Mouse (Mus musculus): ENCODE results near the gene Nrxn3.

Nrxn3 gene

DNA sequence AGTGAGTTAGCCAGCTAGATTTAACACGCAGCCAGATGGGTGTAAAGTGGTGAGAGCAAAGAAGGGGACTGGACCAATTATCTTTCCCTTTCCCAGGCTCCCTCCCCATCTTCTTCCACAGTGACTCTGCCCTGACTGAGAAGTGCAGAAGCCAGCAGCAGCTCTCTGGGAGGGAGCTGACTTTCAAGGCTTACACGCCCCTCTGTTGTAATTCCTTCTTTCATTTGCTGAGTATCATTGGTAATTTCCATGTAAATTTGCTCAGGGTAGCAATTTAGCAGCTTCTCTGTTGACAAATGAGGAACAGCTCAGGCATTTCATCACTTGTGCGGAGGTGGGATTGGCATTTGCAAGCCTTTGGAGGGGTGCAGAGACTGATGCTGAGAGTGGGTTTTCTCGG, 976.8 kb downstream of the Nrxn3 start:
- no peak for DNase-seq (ENCODE audit: low read depth, low spot score)

DNA sequence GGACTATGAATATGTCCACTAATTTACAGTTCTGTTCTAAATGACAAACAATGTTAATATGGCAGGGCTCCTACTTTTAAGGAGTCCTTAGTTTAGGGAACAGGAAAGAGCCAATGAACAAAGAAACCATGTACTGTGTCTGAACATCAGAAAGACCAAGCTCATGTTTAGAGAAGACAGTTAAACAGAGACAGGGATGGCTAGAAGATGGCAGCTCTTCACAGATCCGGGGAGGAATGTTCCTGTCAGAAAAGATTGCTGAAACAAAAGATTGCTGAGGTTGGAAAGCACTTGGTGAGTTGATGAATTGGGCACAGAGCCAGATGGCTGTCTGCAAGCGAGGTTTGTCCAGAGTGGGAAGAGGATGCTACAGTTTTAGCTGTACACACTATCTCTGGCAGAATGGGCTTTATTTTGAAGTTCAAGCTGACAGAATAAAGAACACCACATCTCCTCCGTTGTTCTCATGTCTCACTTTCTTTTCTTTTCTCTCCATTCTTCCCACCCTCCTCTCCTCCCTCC, 978.3 kb downstream of the Nrxn3 start:
- DNase-seq (ENCODE audit: low read depth, low spot score), result no peak

DNA sequence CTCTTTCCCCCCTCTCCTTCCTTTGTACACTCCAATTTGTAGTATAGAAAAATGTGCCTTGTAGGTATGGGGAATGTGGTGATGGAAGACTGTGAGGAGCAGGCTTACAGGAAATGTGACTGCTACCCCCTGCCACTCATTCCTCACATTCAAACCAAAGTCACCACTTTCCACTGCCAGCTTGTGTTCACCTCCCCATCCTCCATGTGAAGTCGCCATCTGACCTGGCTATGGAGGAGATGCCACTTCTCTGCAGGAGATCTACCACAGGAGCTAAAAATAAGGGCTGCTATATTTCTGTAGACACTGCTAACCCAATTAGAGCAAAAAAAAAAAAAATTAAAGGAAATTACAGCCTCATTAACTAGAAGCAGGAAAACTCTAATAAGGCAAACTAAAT, 980.3 kb downstream of the Nrxn3 start:
- DNase-seq (ENCODE audit: low read depth, low spot score), result no peak

DNA sequence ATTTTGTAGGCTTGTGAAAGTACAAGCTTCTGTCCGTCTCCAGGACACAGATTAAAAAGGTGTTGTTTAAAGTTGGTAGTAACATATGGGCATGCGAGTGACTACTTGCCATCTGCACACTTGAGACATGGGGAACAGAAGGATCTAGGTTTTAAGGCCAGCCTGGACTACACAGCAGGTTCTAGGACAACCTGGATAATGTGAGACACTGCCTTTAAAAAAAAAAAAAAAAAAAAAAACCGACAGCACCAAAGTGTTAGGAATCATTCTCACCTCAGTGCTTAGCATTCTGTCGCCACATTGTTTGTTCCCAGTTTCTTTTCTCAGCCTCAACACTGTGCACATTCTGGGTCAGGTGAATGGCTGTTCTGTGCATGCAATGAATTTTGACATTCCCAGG, 985.2 kb downstream of the Nrxn3 start:
- DNase-seq (ENCODE audit: low read depth, low spot score), result no peak

DNA sequence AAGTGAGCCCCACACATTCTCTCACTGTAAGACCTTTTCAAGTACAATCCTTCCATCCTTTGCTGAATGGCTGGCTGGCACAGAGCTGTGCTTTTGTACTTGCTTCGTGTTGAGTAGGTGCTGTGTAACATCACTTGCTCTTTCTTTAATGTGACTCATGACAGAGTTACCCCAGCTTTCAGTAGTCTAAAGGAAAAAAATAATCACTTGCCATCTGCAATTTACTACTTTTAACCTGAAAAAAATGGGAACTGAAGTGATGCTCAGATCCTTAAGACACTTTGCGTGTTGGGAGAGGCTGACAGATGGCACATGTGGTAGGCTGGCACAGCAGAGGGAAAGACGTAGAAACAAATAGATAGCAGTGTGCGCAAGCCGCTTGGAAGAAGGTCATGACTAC, 987.8 kb downstream of the Nrxn3 start:
- DNase-seq (ENCODE audit: low read depth, low spot score), result no peak

DNA sequence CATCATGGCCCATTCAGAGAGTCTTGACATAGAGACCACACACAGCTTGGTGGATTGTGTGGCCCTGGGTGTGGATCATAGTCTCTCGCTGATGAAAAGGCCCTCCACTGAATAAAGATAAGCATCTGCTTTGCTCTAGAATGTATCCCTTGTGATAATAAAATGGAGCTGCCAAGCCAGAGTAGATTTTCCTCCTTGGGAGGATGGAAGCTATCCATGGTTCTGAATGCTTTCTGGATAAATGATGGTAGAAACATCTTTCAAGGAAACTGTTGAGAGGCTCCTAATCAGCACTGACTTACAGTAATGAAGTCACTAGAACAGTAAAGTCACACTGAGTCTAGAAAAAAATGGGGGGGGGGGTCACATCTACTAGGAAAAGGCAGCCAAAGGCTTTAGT, 989.1 kb downstream of the Nrxn3 start:
- no peak for DNase-seq (ENCODE audit: low read depth, low spot score)

DNA sequence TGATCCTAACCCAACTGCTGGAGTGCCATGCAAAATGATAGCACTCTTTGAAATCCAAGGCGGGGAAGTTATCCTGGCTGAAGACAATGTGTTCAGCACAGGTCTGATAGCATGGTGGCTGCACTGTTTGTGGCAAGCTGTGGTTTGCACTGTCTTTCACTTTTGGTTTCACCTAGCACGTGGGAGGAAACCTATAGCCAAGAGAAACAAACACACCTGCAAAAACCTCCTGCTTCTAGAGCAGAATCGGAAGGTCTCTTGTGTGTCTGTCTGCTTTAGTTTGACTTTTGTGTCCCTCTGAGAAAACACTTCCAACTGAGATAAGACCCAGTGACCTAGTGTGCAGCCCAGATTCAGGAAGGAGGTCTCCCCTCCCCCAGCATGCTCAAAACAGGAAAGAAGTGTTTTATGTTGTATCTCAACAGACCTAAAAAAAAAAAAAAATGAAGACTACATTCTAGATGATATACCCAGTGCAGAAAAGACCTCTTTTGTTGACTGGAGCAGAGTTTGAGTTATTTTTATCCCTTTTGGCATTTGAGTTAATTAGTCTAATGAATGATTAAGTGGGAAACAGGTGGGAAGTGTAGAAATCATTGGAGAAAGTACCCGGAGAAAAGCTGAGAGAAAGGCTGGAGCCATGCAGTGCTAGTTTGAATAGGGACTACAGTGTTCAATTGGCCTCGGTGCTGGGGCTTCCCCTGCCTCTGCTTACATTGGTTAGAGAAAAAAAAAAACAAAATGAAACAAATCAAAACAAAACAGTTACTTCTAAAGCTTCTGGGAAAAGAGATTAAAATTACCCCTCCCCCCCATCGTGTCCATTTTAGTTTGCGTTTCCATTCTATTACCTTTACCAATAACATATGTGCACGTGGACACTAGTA, 996.8 kb downstream of the Nrxn3 start:
- DNase-seq (ENCODE audit: low read depth, low spot score), result peak; percentile 86

DNA sequence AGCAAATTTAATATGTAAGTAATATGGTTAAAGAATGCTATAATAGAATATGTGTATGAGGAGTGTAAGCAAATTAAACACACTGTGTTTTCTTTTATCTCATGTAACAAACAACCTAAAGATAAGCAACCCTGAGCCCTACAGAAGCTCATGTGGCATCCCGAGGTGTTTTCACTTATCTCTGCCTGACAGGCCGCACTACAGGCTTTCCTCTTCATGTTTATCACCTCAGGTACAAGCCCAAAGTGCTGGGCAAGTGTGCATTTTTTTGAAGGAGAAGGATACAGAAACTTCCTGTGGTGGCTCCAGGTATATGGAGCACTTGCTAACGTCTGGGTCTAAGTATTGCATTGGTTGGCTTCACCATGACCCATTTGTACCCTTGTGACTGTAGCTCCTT, 998.3 kb downstream of the Nrxn3 start:
- DNase-seq (ENCODE audit: low read depth, low spot score), result no peak

DNA sequence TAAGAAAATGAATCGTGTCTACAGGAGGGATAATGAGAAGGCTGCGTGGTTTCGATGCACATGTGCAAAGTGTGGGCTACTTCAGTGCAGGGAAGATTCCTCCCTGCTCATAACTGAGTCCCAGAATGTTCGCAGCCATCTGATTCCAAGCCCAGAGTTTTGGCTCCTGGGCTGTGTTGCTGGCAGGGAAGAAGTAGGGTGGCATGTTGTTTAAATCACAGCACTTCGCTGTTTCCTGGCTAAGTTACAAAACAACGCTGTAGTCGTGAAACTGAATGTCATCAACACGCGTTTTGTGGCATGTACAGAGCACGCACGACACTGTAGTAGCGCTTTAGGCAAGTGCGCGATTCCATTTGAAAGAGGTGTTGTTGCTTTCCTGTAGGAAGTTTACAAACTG, 999.8 kb downstream of the Nrxn3 start:
- DNase-seq (ENCODE audit: low read depth, low spot score), result no peak

DNA sequence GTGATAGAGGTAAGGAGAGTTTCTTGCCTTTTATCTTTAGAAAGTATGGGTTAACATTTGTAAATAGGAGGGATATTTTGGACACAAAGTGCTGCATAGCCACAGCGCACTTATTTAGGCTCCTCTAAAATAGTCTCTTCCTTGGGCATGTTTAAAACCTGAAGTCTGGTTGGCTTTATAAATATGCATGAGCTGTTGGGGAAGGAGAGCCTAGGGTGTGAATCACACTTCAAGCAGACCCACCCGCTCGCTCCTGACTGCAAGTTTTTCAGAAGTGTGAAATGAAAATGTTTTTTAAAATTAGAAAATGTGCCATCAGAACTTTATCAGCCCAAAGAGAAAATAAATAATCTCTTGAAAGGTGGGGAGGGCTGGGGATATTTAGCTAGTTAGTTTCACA, 1001.4 kb downstream of the Nrxn3 start:
- DNase-seq (ENCODE audit: low read depth, low spot score), result no peak

DNA sequence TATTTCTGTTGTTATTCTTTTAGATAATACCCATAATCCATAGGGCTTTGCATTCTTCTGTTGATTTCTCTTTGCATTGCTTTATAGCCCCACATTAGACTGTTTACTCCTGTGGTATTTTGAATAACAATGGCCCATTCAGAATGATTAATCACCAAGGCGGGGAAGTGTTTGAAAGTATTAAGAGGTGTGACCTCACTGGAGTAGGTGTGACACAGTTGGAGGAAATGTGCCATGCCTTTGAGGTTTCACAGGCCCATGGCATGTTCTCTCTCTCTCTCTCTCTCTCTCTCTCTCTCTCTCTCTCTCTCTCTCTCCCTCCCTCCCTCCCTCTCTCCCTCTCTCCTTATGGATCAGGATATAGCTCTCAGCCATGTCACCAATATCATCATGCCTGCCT, 1019.6 kb downstream of the Nrxn3 start:
- no peak for DNase-seq (ENCODE audit: low read depth, low spot score)

DNA sequence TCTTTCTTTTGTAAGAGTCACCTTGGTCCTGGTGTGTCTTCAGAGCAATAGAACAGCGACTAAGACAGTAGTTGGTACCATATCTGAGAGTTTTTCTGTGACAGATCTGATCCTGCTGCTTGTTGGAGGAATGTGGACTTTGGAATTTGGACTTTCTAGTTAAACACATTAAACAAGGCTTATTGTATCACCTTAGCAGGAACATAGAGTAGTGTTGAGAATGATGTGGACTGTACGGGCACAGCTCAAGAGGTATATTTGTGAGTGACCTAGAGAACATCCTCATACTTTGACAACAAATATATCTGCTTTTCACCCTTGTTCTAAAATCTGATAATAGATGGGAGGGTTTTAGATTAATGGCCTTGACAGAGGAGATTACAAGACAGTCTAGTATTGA, 1020.1 kb downstream of the Nrxn3 start:
- DNase-seq (ENCODE audit: low read depth, low spot score), result no peak

DNA sequence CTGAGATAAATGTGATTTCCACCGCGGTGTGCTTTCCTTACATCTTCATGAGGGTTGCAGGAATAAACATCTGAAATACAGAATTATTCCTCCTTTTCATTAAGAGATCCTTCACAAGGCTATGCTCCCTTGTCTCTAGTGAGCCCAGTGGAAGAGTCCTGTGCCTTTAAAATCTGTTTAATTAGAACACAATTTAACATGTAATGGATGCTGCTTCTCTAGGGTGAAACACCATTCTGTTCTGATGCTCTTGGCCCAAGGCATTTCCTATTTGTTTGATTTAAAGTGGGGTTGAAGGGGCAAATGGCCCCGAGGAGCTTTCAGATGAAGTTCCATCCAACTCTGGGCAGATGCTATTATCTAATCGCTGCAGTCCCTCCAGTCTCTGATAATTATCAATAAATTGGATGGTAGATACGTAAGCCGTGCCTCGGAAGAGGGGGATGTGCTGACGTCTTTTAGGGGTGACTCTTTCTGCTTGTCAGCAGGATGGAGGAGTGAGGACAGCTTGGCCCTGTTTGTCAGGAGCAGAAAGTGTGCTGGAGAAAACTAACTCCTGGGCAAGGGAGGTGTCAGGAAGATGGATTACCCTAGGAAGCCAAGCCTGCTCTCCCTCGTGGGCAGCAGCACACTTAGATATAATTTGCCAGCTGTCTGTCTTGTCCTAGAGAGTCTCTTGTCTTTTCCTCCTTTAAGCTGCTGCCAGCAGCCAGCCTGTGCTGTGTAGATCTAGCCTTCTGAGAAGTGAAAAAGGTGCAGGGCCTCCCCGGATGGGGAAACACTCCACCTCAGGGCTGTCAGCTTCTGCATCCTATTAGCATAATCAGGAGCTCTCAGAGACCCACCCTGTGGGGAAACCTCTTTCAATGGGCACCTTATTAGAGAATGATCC, 1041.8 kb downstream of the Nrxn3 start:
- no peak for DNase-seq (ENCODE audit: low read depth, low spot score)

DNA sequence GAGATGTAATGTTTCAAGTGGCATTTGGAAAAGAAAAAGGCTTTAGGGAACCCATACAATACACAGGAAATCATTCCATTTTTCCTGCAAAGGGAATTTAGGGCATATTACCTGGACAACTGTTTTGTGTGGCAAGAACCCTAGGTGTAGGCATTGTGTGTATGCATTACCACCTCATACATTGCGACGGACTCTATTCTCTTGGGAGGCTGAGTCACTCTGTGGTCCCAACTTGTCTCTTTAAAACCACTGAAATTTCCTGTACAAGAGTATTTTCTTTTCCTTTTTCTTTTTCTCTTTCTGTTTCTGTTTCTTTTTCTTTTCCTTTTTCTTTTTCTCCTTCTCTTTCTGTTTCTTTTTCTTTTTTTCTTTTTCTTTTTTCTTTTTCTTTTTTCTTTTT, 1042.5 kb downstream of the Nrxn3 start:
- no peak for DNase-seq (ENCODE audit: low read depth, low spot score)

DNA sequence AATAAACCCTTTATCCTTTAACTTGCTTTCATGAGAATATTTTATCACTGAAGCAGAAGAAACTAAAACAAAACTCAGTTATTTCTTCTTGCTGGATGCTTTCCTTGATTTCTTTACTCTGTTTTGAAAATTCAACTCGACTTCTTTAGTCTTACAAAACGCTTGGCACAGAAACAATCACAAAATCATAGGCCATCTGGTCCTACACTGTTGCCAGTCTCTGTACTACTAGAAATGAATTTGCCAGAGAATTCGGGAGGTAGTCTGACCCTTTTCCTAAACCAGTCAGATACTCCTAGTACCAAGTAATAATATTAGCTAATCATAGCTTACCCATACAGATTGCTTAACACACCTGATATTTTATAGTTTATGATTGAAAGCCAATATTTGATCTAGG, 1066.1 kb downstream of the Nrxn3 start:
- DNase-seq (ENCODE audit: low read depth, low spot score), result no peak

DNA sequence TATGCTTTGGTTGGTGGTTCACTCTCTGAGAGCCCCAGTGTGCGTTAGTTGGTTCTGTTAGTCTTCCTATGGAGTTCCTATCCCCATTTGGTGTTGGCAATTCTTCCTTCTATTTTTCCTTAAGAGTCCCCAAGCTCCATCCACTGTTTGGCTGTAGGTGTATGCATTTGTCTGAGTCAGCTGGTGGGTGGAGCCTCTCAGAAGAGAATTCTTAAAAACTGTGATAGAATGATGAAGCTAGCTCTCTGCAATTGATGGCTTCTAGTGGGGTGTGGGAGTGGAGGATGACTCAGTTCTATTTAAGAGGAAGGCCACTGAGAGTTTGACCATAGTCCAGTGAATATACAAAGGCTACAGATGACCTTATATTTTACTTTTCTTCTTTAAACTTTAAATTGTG, 1067.3 kb downstream of the Nrxn3 start:
- DNase-seq (ENCODE audit: low read depth, low spot score), result no peak

DNA sequence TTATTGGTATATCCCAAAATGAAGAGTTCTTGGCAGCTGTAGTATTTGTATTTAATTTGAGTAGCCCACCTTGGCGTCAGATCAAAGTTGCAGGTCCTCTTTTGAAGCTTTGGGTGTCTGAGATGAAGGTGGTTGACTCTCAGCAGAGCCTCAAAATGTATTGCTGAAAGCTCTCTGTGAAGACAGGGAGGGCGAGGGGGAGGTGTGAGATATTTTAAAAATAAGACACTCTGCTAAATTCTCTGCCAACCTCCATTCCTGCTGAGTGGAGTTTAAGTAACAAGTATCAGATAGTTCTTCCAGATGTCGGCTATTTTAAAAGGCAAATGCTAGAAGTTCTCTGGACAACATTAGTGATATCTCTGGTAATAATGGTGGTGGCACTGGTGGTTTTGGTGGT, 1069.2 kb downstream of the Nrxn3 start:
- no peak for DNase-seq (ENCODE audit: low read depth, low spot score)

DNA sequence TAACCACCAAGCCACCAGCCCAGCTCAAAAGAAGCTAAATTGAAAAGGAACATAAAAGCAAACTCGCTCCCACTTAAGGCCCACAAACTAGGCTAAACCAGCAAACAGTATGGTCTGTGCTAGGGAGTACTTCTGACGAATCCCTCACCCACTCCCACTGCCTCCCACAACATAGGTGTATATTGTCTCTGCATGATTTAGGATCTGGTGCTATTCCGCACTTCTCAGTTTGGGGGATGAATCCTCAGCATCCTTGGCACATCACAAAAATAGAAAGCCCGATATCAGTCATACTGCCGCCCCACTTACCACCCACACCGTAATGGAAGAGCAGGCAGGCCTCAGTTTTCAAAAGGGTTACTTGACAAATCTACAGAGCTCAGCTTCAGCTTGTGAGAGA, 1072.1 kb downstream of the Nrxn3 start:
- no peak for DNase-seq (ENCODE audit: low read depth, low spot score)

DNA sequence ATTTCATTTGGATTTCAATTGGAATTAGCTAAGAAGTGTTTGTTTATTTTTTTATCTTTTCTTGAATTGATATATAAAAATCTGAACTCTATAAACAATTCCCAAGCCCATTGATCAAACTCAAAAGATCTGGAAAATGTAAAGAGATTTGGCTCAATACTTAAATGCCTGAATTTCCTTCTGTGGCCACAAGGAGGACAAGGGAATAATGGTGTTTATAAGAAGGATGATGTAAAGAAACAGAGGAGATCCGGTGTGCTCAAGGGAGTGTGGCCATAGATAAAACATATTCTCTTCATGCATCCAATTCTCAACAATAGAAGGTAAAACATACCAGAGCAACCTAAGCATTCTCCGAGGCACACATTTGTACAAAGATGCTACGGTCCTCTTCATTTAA, 1085.5 kb downstream of the Nrxn3 start:
- DNase-seq (ENCODE audit: low read depth, low spot score), result no peak

DNA sequence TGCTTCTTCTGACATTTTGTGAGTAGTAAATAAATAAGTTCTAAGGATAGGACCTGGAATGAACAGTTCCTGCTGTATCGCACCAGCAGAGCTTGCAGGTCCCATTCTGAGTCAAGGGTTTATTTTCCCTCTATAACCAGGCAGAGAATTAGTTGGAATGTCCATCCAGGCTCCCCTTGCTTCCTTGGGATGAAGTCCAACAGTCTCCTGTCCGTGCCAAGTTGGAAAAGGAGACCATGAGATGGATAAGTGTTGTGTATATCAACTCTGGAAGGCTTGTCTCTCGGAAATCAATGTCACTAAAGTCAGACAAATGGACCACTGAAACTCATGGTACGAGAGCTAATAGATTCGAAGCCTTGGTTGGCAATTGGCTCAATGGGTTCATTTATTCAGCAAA, 1087.5 kb downstream of the Nrxn3 start:
- DNase-seq (ENCODE audit: low read depth, low spot score), result no peak

DNA sequence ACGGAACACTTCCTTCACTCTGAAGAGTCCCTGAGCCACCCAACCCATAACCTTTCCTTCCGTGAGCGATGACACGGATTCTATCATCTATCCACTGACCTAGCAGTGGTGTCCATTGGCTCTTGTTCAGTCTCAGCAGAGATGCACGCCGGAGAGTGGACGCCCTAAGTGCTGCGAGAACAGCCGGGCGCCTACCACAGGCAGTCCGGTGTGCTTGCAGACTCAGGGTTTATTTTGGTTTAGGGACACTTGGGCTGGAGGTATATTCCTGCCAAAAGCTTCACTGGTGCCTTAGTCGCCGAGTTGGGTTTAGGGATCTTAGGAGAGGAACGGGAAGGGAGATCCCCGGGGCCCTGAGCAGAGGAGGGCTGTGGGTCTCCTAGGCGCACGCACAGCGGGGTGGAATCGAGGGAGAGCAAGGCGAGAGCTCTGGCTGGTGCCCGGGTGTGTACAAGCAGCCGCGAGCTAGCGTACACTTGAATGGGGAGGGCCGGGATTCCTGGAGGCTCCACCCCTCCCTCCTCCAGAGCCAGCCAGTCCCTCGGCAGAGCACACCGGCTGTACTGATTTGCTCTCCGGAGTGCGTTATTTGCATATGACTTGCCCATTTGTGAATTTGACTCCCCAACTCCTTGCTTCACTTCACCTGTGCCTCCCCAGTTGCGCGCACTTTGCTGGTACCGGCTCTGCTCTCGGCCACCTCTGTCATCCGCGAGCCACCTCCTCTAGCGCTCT, 1089.3 kb downstream of the Nrxn3 start:
- DNase-seq (ENCODE audit: low read depth, low spot score), result peak; percentile 8

All from CD4-positive helper T cell, adult 2 months (primary cell).